Mouse (Mus musculus): Measurements from ENCODE around the gene Spaca6.
"Not testable (repeated sequence)": the region's sequence is repeated elsewhere in the genome, so short reads cannot be mapped to it uniquely, and the experiment has no call there.

Spaca6 gene

DNA sequence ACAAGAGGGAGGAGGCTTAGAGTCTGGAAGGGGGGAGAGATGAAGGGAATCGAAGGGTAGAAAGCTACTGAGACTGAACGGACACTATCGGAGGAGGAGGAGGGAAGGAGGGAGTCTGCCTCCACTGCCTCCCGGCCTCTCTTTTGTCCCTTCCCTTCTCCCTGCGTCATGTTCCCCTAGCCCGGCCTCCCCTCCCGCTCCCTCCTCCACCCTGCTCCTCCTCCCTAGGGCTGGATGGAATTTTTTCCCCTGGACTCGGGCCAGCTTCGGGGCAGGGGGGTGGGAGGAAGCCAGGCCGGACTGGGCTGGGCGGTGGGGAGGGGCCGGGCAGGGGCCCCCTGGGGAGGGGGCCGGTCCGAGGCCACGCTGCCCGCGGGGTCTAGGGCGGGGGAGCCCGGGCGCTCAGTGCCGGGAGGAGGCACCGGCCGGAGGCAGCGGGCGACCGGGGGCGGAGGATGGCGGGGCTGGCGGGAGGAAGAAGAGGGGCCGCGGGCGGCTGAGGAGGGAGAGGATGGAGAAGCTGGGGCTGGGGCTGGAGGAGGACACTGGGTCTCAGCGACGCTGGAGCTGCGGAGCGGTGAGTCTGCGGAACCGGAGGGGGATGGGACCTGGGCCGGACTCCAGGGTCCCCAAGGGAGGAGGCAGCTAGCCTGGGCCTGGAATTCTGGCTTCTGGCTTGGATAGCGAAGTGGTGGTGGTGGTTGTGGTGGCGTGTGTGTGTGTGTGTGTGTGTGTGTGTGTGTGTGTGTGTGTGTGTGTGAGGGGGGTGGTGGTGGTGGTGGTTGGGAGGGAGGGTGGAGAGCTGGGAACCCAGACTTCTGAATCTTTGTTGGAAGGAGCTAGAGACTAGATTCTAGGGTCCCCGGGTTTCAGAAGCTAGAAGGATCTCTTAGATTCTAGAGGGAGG lies at the start of gene Spaca6:
Spaca6 (plus strand) TSS at position 408 of the 907 bp plus-strand sequence.
- peak; percentile 95 for DNase-seq

DNA sequence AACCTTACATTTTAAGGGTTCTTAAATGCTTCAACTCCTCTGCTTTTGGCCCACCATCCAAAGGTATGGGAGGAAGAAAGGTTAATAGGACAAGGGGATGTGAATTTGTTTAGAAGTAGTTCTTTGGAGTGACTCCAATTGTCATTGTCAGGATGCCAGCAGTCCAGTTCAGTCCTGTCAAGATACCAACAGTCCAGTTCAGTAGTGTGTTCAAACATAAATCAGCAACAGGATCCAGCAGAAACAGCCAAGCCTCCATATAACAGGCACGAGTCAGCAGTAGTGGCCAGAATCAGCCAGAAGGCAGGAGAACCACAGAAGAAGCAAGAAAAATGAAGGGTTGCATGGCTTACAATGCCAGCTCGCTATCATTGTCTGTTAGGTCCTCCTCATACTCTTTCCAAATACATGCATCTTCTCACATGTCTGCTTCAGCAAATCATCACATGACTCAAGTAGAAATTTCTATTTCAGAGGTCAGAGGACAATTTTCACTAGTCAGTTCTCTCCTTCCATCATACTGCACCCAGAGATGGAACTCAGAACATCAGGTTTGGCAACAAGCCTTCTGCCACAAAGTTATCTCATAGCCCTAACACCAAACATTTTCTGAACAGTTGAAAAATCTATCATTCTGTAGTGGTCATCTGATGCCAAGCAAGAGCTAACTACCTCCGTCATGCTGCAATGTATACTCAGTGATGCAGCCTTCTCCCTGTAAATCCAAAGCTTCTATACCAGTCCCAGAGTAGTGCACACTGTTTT lies 35.9 kb upstream of the Spaca6 start:
- no peak for DNase-seq

DNA sequence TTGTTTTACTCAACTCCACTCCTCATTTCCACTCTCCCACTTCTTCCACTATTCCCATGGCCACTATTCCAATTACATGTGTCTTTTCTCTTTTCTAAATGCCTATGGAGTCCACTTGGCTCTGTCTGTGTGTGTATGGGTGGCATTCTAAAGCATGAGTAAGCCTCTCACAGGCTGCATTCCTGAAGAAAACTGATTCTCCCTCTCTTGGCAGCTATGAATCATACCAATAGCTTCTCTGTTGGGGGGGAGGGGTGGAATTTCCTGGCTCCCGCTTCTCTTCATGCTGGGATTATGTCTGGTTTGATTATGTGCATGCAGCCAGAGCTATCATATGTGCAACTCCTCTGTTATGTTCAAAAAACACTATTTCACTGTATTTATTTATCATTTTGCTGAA lies 34.4 kb upstream of the Spaca6 start:
- peak in 1 of 2 experiments; percentile 4 for DNase-seq

DNA sequence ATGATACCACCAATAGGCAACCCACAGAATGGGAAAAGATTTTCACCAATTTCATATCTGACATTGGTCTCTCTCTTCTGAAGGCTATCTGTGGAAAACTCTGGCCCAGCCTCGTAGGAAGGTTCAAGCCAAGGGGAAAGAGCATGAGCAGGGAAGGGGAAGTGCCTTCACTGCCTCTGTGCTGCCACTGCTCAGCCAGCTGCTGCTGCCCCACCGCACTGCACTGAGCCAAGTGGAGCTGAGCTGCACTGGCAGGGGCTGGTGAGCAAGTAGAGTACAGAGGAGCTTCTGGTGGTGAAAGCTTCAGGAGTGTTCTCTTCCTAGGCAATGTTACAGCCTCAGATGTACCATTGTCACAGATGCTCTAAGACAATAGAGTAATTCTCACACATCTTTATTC lies 31.4 kb upstream of the Spaca6 start:
- no peak for DNase-seq

DNA sequence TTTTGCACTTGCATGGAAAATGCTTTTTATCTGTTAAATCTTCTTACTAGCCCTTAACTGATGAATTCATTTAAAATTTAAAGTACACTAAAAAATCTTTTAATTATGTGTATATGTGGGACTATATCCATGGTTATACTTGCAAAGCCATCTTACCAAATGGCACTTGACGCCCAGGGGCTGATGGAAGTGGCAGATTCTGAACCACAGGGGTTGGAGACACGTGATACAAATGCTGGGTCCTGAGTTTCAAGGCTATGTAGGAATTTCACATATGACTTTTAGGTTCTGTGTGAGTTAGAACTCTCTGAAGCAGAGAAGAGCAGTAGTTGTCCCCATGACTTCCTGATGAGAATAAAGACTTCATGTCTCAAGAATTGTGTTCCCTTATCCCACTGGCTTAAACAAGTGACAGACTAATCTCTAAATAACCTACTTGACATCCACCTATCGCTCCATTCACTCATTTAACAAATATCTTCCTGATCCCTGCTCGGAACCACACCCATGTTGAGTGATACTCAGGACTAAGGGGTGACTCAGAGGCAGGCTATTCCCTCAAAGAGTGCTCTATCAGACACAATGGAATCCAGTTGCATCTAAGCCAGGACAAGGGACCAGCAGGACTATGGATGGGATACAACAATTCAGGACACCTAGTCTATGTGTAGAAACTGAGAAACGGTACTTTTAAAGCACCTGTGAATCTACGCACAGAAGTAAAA lies 3.2 kb upstream of the Spaca6 start:
- no peak for DNase-seq

DNA sequence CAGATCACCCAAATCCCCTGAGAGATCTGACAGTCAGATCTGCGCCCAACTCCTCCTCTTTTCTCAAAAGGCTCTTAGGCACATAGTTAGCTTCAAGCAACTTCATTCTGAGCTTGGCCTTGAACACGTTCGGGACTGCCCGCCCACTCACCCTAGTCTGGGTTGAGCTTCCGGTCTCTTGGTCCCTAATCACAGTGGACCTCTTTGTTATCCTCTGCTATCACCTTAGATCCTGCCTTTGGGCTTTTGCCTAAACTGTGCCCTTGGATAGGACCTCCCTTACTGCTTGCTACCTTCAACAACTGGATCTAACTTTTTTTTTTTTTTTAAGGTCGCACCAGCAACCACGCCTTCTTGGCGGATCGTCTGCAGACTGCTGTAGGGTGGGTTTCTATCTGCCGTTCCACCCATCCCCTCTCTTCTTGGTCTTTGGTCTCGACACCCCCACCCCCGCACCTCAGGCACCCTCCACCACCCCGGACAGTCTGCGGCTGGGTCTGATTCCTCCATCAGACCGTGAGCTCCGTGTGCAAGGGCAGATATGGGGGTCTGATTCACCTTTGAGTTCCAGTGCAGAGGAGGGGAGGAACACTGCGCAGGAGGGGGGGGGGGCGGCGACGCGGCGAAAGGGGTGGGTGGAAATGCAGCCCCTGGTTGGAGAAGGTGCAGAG lies 902 bp upstream of the Spaca6 start:
- DNase-seq = peak; percentile 54 to 60

DNA sequence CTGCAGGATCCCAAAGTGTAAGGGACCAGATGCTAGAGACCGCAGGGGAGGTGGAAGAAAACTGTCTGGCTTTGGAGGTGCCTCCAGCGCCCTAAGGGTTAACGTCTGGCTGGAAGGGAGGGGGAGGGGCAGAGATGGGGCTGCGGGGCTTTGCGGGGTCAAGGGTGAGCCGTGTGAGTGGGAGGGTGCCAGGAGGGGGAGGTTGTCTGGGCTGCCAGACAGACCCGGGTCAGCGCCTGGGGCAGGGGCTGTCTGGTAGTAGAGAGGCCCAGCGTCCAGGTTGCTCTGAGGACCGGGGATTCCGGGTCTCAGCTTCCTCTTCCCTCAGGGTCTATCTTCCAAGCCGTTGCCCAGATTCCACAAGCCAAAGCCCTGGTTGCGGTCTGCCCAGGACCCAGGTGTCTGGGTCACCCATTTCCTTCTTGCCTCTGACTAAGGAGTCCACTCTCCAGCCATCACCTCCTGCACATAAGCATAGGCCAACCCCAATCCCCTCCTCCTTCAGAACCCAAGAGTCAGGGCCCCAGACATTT lies 766 bp downstream of the Spaca6 start:
- DNase-seq = peak; percentile 74 to 82

DNA sequence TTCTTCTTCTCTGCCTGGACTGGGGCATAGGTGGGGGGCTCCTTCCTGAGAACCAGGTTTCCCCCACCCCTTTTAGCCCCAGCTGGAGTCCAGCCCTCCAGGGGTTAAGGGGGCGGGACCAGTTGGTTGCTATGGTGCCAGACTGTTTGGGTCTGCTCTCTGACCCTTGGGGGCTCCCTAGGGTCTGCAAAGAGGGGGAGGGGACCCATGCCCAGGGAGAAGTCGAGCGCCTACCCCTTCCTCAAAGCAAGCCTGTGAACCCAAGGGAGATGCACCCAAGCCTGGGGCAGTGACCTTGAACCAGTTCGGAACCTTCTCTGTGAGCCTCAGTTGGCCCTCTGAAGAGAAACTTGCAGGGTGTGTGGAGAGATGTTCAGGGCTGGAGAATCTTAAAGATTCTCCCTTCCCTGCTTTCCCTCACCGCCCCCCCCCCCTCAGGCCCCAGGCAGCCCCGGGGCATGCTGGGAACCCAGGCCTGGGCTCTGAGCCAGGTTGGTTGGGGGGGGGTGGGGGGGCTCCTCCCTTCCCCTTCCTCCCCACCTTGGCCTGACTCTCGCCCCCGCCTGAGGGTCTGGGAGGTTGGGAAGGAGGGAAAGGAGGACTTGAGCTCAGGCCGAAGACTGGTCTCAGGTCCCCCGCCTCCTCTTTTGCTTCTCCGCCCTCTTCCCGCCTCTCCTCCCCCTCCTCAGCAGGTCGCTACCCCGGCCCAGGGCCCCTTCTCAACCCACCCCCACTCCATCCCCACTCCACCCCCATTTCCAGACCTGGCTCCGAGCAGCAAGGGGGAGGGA lies 1.4 kb downstream of the Spaca6 start:
- DNase-seq = peak; percentile 31 to 58

DNA sequence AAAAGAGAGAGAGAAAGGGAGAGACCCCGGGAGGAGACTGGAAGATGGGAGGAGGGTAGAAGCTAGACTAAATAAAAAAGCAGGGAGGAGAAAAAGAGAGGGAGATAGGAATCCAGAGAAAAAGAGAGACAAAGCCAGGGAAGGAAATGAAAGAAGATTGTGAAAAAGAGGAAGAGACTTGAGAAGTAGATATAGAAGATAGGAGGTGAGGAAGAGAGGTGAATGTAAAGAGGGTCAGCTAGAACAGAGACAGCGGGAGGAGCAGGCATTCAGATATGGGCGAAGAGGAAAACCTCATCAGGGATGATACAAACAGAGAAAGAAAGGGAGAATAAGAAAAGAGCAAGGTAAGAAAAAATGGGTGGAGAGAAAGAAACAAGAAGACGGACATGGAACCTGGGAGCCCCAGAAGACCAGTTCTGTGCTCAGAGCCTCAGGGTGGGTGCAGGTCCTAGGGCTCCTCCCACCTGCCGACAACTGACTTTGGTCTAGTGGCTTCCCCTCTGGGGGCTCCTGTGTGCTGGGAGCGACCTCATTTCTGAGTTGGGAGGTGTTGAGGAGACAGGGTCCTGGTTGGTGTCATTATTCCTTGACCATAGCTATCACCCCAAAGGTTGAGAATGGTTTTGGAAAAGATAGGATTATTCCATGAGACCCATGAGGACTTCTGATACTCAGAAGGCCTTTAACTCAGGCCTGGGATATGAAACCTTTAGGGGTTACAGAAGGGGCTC lies 2.3 kb downstream of the Spaca6 start:
- peak in 1 of 2 experiments; percentile 19 for DNase-seq

DNA sequence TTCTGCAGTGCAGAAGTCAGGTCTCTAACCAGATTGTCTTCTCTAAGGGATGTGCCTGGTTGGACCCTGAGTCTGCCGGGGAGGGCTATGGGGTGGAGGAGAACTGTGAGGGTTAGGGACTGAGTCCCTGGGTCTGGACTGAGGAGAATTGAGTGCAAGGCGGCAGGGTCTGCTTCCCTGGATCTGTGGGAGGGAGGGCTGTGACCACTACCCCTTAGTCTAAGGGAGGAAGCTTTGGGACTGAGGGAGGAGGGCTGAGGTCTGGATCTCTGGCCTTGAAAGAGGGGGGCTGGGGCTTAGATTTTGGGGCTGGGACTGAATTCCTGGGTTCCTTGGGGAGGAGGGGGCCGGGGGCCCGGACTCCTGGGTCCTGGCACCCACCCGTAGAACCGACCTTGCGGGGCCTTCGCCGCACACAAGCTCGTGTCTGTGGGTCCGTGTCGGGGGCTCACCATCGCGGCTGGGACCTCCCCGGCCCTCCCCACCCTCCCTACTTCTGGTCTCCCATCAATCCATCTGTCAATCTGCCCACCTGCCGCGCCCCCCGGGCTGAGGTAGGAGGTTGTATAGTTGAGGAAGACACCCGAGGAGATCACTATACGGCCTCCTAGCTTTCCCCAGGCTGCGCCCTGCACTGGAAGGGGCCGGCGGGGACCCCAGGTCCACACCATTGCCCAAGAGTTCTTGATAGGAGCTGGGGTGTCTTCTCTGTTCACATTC lies 3.0 kb downstream of the Spaca6 start:
- DNase-seq = no peak

DNA sequence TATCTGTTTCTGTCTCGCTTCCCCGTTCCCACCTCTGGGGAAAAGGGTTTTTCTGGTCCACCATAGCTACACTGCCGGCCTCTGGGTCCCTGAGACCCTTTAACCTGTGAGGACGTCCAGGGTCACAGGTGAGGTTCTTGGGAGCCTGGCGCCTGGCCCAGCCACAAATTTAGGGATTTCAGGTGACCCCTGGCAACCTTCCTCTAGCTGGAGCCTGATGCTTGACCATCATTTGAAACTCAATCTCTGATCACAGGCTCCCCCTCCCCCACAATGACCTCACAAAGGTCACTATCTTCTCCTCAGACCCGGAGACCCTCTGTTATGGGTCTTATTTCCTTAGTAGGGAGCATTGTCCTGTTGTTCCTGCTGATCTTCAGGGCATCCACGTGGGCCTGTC lies 3.8 kb downstream of the Spaca6 start:
- DNase-seq = no peak

DNA sequence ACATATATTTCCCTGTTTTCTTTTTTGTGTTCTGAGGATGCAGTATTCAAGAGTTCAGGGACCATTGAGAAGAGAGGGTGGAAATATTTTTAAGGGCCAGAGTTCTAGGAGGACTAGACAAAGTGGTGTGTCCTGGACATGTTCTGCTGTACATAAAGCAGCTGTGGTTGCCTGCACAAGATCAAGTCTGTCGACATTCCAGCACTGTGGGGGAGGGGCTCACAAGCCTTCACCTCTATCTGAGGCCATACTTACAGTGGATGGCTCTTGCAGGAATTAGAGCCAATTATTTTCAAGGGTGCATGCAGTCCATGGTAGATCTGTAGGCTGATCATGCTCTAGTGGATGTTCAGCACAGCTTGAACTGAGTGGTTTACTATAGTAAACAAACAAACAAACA lies 7.9 kb downstream of the Spaca6 start:
- peak; percentile 41 to 68 for DNase-seq

DNA sequence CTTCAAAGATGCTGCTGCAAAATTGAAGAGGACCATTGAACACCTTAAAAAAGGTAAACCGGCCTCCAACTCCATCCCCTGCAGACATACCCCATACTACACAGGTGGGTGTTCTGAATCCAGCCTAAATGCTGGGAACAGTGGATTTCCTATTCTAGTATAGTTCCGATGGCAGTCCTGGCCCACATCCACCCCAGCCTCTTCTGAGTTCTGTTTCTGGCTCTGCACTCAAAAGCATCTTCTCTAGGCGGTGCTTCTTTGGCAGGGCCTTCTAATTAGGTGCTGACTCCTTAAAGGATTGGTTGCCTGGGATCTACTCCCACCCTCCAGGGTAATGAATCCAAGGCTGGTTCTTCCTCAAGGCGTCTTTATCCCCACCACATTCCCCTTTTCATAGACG lies 9.1 kb downstream of the Spaca6 start:
- no peak for DNase-seq

DNA sequence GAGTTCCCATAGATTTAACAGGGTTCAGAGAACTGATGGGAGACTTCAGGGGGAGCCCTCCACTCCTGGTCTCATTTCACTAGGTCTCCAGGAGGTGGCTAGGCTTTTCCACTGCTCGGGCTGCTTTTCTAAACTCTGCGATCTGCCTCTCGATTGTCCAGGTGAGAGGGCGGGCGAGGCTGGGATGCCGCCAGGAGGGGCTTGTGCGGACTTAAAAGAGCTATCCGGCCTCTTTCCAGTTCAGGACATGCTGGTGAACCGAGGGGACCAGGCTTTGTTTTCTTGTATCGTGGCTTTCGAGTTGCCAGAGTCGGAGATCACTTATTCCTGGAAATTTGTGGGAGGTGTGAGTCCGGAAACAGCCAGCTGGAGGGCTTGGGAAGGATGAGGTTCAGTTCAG lies 10.5 kb downstream of the Spaca6 start:
- DNase-seq = peak; percentile 18 to 40

DNA sequence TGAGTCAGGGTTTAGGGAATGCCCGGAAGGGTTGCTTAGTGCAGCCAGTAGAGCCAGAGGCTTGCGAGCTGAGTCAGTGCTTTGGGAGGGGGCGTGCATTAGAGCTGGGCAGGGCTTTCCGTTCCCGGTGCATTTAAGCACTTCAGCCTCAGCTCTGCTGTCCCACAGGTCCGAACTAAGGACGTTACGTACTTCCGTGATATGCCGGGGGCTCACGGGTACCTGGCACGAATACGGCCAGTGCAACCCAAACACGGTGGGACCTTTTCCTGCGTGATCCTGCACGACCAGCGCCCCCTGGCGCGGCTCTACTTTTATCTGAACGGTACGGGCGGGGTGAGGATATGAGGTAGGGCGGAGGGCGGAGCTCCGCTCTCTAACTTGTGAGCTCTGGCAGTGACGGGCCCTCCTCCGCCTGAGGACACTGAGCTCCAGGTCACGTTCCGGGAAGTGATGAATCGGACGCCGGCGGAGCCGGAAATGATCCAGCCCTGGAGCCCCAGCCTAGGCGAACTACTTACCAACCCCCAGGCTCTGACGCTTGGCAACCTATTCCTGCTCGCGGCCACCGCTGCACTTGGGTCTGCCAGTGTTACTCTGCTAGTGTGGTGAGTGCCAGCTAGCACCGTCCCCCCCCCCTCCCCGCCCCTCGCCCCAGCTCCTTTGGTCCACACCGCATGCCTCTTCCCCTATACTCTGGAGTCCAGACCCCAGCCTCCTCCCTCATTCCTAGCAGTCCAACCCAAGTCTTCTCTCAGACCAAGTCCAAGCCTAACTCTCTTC lies 11.2 kb downstream of the Spaca6 start:
- peak; percentile 98 to 99 for DNase-seq

DNA sequence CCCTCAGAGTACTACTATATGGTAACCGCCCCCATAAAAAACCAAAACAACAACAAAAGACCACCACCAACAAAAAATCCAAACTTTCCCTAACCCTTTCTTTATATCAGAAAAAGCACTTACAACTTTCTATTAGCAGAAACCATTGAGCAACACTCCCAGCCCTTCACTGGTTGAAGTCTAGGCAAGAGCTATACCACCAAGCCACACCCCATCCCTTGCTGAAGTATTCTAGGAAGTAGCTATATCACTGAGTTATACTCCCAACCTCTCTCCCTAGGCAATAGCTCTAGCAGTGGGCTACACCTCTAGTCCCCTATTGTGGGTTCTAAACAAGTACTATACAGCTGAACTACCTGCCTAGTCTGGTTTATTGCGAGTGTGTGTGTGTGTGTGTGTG lies 12.3 kb downstream of the Spaca6 start:
- no peak for DNase-seq

DNA sequence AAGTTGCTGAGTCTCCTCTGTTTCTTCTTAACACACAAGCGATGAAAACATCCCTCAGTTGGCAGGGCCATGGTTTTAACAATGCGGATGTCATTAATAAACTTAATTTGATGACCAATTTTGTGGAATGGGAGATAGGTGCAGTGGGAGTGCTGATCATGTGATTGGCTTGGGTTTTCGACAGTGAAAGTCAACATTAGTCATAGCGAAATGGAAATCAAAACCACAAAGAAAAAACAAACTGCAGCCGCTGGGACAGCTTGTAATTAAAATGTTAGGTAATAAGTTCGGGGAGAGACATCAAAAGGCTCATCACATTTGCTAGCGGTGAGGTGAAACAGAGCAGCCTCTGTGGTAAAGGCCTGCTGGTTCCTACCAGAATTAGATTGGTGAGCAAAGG lies 13.8 kb downstream of the Spaca6 start:
- DNase-seq = no peak

DNA sequence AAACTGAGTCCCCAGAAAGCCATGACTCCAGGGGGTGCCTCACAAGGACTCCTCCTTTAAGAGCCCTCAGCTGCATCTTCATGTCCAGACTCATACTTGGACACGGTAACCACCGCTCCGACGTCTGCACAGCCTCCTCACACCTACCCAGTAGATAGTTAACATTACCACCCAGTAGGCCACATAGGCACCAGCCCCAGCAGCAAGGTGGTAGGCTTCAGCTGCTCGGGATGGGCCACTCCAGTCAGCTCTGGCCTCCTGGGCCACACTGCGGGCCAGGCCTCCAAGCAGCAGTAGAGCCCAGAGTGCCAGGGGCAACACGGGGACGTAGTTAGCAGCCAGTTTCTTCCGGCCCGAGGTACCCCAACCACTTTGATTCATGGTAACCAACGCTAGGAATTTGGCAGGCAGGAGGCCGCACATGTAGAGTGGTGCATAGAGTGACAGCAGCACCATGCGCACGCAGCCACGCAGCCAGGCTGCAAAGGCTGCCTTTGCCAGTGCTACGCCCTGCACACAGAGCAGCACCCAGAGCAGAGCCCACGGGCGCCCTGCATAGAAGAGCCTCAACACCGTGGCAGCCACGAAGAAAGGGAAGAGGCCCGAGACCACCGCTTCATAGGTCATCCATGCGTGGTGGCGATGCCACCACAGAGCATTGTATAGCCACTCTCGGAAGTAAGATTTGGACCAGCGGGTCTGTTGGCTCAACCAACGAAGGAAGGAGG lies 16.7 kb downstream of the Spaca6 start:
- no peak for DNase-seq

DNA sequence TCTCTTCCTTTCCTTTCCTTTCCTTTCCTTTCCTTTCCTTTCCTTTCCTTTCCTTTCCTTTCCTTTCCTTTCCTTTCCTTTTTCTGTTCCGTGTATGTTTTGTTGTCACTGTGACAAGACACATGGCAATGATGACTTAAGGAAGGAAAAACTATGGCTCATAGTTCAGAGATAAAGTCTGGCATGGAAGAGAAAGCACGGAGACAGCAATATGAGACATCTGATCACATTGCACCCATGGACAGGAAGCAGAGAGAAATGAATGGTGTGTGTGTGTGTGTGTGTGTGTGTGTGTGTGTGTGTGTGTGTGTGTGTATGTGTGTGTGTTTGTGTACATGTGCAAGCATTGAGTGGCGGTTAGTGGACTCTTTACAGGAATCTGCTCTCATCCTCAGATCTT lies 17.6 kb downstream of the Spaca6 start:
- not testable (repeated sequence) for DNase-seq
